Mouse (Mus musculus): ENCODE results near the gene Gja4.
A peak's percentile ranks its signal among the peaks of the same experiment; 100 is the strongest.

The Gja4 gene

DNA sequence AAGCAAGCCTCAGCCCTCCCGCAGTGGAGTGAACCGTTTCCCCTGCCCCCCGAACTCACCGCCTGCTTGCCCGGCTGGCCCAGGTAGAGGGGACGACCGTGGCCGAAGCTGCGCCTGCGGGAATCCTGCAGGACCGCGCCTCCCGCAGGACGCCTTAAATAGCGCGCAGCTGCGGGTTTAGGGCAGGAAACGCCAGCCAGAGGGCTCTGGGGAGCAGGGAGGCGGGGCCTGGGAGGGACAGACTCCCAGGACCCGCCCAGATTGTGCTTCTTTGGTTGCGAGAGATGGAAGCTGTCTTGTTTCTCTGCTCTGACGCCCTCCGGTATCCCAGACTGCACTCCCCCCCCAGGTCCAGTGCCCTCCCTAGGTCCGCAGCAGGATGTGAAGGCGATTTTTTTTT is at the start of gene Gja4:
Gene Gja4, minus strand, starts transcription at position 179 of the 400 bp plus-strand sequence.
- DNase-seq (ENCODE audit: low read depth, low spot score), result peak; percentile 88

DNA sequence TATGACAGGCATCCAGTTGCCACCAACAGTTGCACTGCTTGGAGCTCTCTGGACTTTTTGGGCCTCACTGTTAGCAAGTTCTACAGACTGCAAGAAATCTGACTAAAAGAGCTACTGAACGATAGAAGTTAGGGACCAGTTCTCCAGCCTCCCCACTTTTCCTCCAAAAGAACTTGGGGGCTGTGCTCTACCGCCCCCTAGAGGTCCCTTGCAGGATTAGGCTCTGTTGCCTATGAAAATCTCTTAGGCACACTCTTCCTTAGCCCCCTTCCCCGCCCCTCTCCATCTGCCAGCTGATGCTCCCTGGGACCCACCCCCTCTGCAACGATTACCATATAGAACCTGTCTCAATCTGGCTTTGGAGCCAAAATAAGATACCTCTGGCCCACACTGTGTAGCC is 49.5 kb upstream of the Gja4 start:
- peak; percentile 87 for DNase-seq (ENCODE audit: low read depth, low spot score)

DNA sequence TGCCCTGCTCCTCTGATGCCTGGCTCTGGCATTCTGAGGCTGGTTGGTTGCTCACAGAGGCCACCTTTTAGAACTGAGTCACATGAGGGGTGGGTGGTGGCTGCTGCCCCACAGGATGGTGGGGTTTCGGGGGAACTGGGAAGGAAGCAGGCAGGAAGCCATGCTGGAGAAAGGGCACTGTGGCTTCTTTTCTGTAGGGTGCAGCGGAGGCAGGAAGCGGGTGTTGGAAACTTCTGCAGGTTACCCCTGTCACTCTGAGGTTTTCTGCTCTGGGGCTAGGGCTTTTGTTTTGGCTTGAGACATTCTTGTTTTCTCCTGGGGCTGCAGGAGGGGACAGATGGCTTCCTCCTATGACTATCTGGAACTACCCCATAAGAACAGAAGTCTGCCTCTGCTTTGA is 48.7 kb upstream of the Gja4 start:
- no peak for DNase-seq (ENCODE audit: low read depth, low spot score)

DNA sequence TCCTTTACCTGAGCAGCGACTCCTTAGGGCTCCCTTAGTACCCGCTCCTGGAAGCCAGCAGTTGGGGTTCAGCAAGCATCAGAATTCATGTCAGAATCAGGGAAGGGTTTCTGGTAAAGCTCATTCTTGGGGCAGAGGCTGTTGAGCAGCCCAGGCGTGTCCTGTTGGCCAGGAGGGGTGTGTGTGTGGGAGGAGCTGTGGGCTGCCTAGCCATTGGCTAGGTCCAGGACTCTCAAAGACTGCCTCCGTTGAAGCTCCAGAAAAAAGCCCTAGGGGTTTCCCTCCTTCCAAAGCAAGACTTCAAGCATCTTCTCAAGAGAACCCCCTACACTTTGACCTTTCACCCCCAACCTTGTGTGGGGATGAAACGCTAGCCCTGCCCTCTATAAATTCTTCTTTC is 44.2 kb upstream of the Gja4 start, which contains the start of gene Gjb5:
Gene Gjb5, minus strand, starts transcription at position 164 of the 400 bp plus-strand sequence.
- DNase-seq (ENCODE audit: low read depth, low spot score), result peak; percentile 85

DNA sequence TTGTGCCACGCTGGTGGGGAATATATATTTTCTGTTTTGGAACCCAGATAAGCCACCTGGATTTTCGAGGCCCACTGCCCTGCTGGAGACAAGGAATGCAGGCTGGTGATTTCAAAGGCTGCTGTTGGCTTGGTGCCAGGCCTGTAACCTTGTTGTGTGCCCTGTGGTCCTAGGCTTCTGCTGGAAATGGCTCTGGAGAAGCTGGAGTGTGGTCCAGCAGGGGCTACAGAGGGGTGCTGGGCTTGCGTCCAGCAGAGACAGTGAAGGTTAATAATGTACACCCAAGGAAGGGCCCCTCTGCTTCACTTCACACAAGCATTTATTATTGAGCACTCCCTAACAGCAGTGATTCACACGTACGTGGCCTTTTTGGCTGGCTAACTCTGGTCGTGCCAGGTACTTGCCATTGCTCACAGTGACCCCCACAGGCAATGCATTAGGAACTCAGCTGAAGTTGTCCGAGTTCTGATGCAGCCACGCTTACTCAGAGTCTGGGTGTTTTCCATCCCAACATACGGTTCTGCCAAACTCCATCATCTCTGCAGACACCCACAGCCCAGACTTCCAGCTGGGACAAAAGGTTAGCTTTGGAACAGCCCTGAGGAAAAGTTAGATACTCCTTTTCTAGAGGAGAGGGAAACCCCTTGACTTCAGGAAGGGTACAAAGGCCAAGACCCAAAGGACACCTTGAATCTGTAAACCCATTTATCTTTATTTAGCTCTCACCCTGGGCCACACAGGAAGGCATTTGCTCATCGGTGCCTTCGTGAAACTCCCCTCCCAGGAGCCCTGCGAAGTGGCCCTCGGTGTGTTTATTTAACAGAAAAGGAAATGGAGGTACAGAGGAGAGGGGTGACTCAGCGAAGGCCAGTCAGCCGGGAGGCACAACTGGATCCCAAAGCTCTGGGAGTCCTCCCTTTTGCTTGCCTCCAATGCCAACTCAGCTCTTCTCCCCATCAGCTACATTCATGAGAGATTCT is 41.0 kb upstream of the Gja4 start:
- no peak for DNase-seq (ENCODE audit: low read depth, low spot score)

DNA sequence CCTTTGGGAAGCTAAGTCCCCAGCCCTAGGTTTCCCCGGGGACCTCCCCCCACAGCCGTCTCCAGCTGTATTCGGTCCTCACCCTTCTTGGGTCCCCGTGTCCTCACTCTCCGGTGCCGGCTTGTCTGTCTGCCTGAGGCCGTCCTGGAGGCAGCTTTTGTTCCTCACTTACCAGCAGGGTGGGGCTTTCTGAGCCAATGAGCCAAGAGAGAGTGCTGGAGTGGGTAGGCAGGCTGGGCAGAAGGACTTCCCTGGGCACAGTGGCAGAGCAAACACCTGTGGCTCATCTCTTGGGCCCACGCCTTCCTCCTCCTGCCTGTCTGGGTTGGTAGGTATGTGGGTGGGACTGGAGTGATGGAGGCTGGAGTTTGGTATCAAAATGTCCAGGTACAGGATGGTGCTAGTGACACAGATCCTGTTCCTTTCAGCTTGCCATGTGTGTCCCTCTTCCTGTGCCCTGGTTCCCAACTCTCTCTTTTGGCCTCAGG is 40.2 kb upstream of the Gja4 start, which contains the start of gene Gjb4:
Gene Gjb4, minus strand, starts transcription at position 131 of the 488 bp plus-strand sequence.
- DNase-seq (ENCODE audit: low read depth, low spot score), result no peak

DNA sequence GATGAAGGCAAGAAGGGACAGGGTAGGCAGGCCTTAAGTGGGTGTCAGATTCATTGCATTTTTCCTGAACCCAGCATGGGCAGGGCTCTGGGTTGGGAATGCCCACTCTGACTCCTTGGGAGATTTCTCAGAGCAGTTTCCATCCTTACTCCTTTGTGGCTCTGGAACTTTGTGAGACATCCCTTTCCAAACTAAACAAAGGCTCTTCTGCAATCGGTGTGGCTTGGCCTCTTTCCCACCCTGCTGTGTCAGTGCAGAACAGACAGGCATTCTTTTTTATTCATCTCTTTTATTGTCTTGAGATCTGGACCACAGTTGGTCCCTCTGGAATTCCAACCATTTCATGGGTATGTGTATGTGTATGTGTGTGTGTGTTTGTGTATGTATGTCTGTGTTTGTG is 38.8 kb upstream of the Gja4 start:
- peak; percentile 57 for DNase-seq (ENCODE audit: low read depth, low spot score)

DNA sequence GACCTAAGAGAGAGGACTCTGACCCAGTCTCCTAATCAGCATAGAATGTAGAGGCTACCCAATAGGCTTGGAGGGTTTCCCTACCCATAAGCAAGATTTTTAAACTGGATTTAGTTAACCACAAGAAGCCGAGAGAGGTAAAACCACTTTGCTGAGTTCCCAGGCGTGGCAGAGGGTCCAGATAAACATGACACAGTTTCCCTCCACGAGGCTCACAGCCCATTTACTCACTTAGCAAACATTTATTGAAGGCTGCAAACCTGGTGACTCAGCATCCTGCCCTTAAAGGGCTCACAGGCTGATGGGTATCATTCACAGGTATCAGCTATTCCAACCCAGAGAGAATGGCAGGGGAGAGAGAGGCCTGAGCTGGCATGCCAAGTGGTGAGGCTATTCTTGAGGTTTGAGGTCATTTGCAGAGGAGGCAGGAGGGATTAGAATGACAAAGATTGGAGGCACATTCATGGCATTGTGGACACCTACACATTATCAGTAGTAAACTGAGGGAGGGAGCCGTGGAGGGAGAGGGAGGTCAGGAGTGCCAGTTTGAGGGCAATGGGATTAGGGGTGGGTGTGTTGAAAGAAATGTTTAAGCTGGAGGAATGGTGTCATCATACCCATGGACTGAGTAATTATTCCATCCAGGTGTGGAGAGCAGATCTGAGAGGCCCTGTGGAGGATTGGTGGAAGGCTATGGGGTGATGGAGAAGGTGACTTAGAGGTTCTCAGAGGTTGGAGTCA is 35.9 kb upstream of the Gja4 start:
- no peak for DNase-seq (ENCODE audit: low read depth, low spot score)

DNA sequence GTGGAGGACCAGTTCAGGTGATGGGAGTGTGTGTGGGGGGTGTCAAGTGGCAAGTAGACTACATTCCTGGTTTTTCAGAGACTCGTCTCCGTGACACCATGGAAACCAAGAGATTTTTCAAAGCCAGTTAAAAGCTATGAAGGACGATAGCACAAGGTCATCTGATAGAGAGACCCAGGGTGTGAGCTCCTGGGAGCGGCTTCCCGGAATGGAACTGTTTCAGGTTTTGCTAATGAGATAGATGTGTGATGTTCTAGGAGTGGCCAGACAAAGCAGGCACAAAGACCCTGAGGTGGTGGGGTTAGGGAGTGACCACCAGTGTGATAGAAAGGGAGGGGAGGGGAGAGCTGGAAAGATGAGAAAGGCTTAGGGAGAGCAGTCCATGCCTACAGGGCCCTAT is 31.2 kb upstream of the Gja4 start:
- peak; percentile 98 for DNase-seq (ENCODE audit: low read depth, low spot score)

DNA sequence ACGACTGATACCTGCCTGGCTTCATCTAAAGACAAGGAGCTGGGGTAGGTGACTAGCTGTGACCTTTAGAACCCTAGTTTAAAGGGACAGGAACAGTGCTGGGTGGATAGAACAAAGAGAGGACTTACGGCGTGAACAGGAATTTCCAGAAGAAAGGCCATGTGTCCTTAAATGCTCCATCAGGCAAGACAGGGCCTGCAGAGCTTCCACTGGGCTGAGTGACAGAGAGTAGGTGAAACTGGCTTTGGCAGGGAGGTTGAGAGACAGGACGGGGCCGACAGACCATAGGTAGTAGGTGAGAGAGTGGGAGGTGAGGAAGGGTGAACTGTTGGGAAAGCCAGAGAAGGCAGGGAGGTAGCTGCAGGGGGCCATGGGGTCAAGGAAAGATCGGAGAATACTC is 27.5 kb upstream of the Gja4 start:
- DNase-seq (ENCODE audit: low read depth, low spot score), result peak; percentile 45

DNA sequence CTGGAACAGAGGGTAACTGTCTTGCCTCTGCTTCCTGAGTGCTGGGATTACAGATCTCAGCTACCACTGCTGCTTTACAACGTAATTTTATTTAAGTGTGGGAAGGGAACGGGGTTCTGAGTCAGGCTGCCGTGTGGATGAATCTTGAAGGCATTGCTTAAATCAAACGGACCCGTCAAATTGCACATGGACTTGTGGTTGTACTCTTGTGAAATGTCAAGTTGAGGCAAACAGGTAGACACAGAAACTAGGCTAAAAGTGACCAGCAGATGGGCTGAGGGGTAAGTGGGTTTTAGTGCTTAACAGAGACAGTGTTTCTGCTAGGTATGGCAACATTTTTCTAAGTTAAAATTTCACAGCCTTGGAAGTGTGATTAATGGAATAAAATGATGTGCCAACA is 23.8 kb upstream of the Gja4 start:
- DNase-seq (ENCODE audit: low read depth, low spot score), result no peak

DNA sequence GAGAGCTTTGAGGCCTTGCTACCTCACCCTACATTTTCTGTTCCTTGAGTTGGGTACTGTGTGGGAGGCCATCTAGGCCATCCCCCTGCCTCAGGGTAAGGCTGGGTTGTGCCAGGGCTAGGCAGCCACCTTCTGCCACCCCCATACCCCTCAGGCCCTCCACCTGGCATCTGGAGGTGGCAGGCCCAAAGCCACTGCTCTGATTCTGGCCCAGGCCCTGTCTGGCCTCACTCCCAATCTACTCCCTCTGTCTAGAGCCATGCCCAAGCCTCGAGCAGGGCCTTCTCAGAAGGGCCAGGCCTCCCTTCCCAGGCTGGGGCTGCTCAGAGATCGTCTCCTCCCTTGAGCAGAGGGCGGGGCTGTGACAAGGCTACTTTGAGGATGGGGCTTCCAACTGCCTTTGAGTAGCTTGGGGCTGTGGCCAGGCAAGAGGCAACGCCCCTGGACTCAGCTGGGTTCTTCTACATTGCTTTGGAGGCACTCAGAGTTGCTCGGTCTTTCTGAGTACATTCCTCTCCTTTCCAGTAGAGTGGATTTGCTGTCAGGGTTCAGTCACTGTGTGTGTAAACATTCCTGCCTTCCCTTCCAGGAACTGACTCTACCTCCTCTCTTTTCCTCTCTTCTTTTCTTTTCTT is 21.1 kb upstream of the Gja4 start:
- peak; percentile 95 for DNase-seq (ENCODE audit: low read depth, low spot score)

DNA sequence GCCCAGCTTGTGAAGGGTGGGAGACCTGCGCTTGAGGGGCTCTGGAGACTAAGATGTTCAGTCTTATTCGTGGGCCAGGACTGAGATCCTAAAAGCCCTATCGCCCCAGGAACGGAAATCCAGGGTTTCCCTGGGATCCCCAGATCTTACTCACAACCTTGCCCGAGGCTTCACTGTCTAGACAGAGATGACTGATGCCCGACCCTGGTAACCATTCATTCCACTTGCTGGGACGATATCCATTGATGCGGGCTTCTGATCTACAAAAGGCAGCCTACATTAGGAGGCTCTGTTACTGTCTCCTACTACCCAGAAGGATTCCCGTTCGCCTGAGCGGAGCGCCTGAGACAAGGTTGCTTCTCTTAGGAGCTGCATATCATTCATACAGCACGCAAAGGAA is 17.3 kb upstream of the Gja4 start:
- DNase-seq (ENCODE audit: low read depth, low spot score), result no peak

DNA sequence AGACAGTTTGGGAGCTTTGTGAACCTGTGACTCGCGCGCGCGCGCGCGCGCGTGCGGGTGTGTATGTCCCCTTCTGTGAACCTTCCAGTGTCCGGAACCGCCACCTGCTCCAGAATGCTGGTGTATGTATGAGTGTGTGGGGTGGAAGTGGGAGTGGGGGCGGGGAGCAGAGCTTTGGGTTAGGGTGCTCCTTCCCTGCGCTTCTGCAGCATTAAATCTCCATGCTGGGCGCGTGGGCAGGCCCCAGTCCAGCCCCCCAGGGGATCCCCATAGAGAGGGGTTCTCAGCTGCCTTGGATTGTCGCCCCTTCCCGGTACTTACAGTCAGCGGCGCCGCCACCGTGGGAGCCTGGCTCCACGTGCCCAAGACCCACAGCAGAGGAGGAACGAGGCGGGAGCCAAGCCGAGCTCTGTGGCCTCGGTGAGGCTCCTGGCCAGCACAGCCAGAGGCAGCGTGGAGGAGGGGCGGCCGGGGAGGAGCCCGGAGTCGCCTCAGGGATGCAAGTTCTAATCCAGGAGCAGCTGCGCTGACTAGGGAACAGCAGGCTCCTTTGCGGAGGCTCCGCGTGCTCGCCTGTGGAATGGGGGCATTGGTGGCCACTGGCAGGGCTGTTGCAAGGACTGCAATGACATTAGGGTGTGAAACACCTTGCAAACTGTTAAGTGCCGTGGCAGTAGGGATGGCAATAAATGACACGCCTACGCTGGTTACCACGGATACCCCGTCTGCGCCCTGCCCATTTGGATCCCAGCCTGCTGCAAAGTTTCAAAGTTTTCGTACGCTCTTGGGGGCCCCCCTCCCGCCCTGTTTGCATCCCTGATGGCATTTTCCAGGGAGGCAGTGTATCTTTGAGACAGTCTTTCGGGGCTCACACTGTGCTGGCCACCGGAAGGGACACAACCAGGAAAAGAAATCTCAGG is 16.6 kb upstream of the Gja4 start, which contains the start of gene Gjb3:
Gene Gjb3, minus strand, starts transcription at position 664 of the 920 bp plus-strand sequence.
- peak; percentile 67 for DNase-seq (ENCODE audit: low read depth, low spot score)

DNA sequence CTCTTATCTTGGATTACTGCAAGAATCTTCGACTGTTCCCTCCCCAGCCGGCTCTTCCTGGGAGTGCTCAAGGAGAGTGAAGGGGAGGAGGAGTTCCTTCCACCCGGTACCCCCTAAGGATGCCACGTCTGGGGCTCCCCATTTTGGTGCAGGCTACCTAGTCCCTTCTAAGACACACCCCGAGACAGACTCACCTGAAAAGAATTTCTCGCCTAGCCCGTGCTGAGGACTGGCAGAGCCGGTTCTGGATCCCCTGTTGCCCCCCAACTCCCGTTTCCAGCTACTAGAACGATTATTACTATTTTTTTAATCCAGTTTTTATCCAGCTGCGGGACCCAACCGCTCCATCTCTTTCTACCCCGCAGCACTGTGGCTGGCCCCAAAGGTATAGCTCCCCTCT is 15.9 kb upstream of the Gja4 start:
- DNase-seq (ENCODE audit: low read depth, low spot score), result peak; percentile 38

DNA sequence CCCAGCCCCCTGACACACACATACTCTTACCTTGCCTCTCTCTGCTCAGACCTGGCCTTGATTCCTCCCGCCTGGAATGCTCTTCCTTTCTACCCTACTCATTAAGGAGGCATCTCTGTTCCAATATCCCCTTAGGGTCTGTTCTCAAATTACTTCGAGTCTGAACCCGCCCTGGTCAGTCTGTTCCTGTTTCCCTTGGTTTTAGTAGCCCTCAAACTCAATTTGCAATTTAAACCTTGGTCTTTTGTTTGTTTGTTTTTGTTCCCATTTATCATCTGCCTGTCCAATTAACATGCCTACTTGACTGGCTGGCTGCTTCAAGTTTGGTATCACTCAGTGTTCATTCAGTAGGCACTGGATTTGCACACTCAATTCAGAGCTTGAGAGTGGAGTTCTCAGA is 15.2 kb upstream of the Gja4 start:
- DNase-seq (ENCODE audit: low read depth, low spot score), result peak; percentile 89

DNA sequence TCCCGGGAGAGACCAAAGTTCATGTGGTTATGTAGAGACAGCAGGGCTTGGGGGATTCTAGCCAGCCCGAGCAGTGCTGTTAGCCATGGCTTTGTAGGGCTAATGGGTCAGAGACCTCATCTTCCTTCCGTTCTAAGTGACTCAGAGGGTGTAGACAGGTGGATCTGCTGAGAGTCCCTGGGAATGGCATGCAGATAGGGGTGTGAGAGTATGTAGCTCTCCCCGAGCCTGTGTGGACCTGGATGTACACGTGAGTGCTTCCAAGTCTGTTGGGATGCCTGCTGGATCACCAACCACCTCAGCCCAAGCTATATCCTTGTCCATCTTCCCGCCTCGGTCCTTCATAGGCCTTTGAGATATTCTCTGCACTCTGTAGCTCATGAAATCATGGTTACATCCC is 14.5 kb upstream of the Gja4 start:
- DNase-seq (ENCODE audit: low read depth, low spot score), result peak; percentile 54

DNA sequence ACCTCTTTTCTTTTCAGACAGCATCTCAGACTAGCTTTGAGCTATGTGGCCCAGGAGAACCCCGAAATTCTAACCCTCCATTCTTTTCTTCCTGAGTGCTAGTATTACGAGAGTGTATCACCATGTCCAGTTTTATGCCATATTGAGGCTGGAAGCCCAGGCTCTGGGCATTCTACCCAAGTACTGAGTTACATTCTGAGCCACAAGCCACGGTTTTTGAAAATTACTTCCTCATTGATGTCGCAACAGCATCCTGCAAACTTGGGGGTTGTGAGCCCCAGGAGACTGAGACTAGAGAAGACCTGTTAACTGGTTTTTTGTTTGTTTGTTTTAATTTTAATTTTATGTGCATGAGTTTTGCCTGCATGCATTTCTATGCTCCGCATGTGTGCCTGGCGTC is 13.9 kb upstream of the Gja4 start:
- DNase-seq (ENCODE audit: low read depth, low spot score), result no peak

DNA sequence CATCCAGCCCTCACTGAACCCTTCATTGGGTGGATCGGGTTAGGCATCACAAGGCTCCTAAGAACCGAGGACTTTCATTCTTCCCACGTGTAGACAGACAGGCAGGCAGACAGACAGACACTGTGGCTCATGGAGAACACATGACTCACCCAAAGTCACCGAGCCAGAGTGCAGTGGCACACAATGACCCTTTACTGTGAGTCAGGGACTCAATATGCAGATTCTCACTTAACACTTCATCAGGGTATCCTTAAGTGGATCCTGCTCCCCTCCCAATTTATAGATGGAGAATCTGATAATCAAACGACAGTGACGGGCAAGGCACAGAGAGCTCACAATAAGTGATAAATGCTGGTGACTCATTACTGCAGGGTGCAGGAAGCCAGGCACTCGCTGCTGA is 13.4 kb upstream of the Gja4 start:
- DNase-seq (ENCODE audit: low read depth, low spot score), result no peak

DNA sequence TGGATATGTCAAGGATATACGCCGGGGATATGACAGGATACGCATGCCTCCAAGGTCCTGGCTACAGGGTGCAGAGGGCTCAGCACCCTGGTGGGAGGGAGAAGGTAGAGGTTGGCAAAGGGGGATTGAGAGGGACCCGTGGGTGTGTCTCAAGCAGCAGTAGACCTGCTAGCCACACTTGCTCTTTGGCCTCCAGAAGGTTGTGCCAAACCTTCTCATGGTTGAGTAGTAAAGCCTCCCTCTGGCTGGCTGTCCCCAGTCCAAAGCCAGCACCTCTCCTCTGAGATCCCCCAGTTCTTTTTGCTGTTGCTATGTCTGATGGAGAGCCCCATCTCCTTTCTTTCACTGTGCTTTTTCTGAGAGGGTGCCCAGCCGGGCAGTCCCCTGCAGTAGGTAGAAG is 11.4 kb upstream of the Gja4 start:
- DNase-seq (ENCODE audit: low read depth, low spot score), result no peak

DNA sequence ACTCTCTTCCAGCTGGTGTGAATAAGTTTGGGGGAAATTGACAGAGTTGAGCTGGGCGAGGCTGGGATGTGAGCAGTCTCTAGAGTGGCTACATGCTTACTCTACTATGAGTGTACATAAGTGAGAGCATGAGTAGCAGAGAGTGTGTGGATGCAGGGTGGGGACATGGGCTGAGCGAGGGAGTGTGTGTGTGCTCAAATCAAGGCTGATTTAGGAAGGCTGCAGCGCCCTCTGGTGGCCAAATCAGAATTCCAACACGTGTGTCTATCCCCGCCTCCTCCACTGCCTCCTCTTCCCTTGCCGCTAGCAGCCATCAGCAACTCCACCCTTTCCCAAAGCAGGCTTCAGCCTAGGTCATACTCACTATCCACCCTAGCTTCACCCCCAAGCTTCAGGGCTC is 10.9 kb upstream of the Gja4 start:
- peak; percentile 96 for DNase-seq (ENCODE audit: low read depth, low spot score)

Data from R1 (cell line).